Mouse (Mus musculus) left cerebral cortex, postnatal 36 days (tissue): ENCODE measurements around the gene Hck. TPM values are rescaled to one million over a fixed set of nuclear protein-coding genes. Genes with fewer than 3 reads are reported as not detected.

ENCODE experiments used
- DNase-seq, 2 experiments: peaks; one replicate each; pipeline ENCODE4 v3.0.0; 2021 to 2022; ENCODE audit warnings: low spot score in 2 of 2, mixed read lengths in 1 of 2
- intact Hi-C: fragments of 180-260 bp; cut with DNase I; formaldehyde crosslinking; loops from one replicate; pipeline ENCODE4 v1.15.1; 2025
- total RNA-seq, 2 experiments: library from RNA; stranded (reverse); gene quantifications; 2 replicates each; pipeline ENCODE4 v1.2.3; 2021

Hck gene
- total RNA-seq, 2 experiments from 2014 or later, result 2.1 to 2.4 TPM

- intact Hi-C loops, result loop anchor here (10.0 kb wide), 1 partner anchor 439 kb away; no protein-coding TSS in a partner anchor
- no peak for DNase-seq
Measured at GRCm38 (mm10) chr2:153145346-153145745, 37.1 kb downstream of the Hck start.

- intact Hi-C loops, result loop anchor here (10.0 kb wide), 1 partner anchor 438 kb away; no protein-coding TSS in a partner anchor
- no peak for DNase-seq
Measured at GRCm38 (mm10) chr2:153147236-153147635, 39.0 kb downstream of the Hck start.

GRCm38 (mm10) chr2:153147715-153148114 lies 39.4 kb downstream of the Hck start:
- intact Hi-C loops, result loop anchor here (10.0 kb wide), 1 partner anchor 437 kb away; no protein-coding TSS in a partner anchor

GRCm38 (mm10) chr2:153149742-153150141 lies 41.5 kb downstream of the Hck start:
- no peak for DNase-seq
- intact Hi-C loops, result loop anchor here (10.0 kb wide), 1 partner anchor 435 kb away; no protein-coding TSS in a partner anchor

More at GRCm38 (mm10) chr2:153147715-153148114, 39.4 kb downstream of the Hck start:
- DNase-seq, result peak; percentile 64

- peak; percentile 18 to 22 for DNase-seq
- intact Hi-C loops, result no loop called here
Measured at GRCm38 (mm10) chr2:153151026-153151425, 42.8 kb downstream of the Hck start.

GRCm38 (mm10) chr2:153151926-153152665 lies 43.8 kb downstream of the Hck start:
- intact Hi-C loops, result no loop called here
- no peak for DNase-seq

GRCm38 (mm10) chr2:153153033-153153450 lies 44.8 kb downstream of the Hck start:
- no peak for DNase-seq
- intact Hi-C loops, result no loop called here

GRCm38 (mm10) chr2:153157270-153157669 lies 49.0 kb downstream of the Hck start:
- no peak for DNase-seq
- intact Hi-C loops, result no loop called here

- intact Hi-C loops, result loop anchor here (5.0 kb wide), 1 partner anchor 82 kb away; the partner anchor contains the start of genes Plagl2 and Pofut1
Measured at GRCm38 (mm10) chr2:153160133-153160532, 51.9 kb downstream of the Hck start.

GRCm38 (mm10) chr2:153160844-153161683 lies 52.8 kb downstream of the Hck start, which contains the start of gene Tm9sf4:
Gene Tm9sf4, plus strand, starts transcription at chr2:153161303.
- intact Hi-C loops, result loop anchor here (5.0 kb wide), 1 partner anchor 81 kb away; the partner anchor contains the start of genes Plagl2 and Pofut1
- peak; percentile 94 to 97 for DNase-seq

More at GRCm38 (mm10) chr2:153160133-153160532, 51.9 kb downstream of the Hck start:
- DNase-seq, result no peak

- no peak for DNase-seq
- intact Hi-C loops, result loop anchor here (5.0 kb wide), 1 partner anchor 81 kb away; the partner anchor contains the start of genes Plagl2 and Pofut1
Measured at GRCm38 (mm10) chr2:153161684-153162080, 53.4 kb downstream of the Hck start.

GRCm38 (mm10) chr2:153167136-153167535 lies 58.9 kb downstream of the Hck start:
- intact Hi-C loops, result no loop called here

GRCm38 (mm10) chr2:153168134-153168820 lies 60.0 kb downstream of the Hck start:
- intact Hi-C loops, result no loop called here
- no peak for DNase-seq

More at GRCm38 (mm10) chr2:153167136-153167535, 58.9 kb downstream of the Hck start:
- DNase-seq, result no peak

GRCm38 (mm10) chr2:153170490-153171224 lies 62.4 kb downstream of the Hck start:
- intact Hi-C loops, result no loop called here
- DNase-seq, result no peak

GRCm38 (mm10) chr2:153171966-153172365 lies 63.7 kb downstream of the Hck start:
- DNase-seq, result no peak
- intact Hi-C loops, result no loop called here

GRCm38 (mm10) chr2:153175995-153176570 lies 67.8 kb downstream of the Hck start:
- no peak for DNase-seq
- intact Hi-C loops, result no loop called here

- intact Hi-C loops, result no loop called here
- DNase-seq, result no peak
Measured at GRCm38 (mm10) chr2:153177188-153177587, 68.9 kb downstream of the Hck start.

- intact Hi-C loops, result no loop called here
- no peak for DNase-seq
Measured at GRCm38 (mm10) chr2:153179126-153179860, 71.0 kb downstream of the Hck start.
